ENCODE assay signal across 12 mouse cellular contexts in genomic region chr12:102319150-102319549, GRCm38 (mm10). TPM values are rescaled to one million over a fixed set of nuclear protein-coding genes. Genes with fewer than 3 reads are reported as not detected.
A peak's percentile ranks its signal among the peaks of the same experiment; 100 is the strongest.
DNase-seq lines count a peak whose midpoint lies in the region; TF ChIP-seq lines count a peak whose summit lies in the region.
"Had no signal": no experiment of that assay in that cellular context is flagged by ENCODE, and none has a peak within 500 bp of the region (broad histone marks: within the 10 kb centered on the region; RNA-seq: fewer than 3 reads in every experiment).

No protein-coding gene starts in this region.

- TF ChIP-seq CTCF in lung, adult 2 months (IDR thresholded peaks at IDR 0.05; ENCODE audit: insufficient read depth, low read length), result no peak

- WGBS in lung, adult 2 months, result 22% methylated on average over 2 of the region's 2 CpGs

- peaks cover 14% of the 10 kb centered on the region for H3K4me1 ChIP-seq in lung, adult 2 months (ENCODE audit: control insufficient read depth, insufficient read depth, low read length)
- H3K4me1 ChIP-seq: neural tube, embryonic 12.5 days had no signal

- intact Hi-C loops in heart, postnatal 25 days (cut with DNase I), result loop anchor here (2.0 kb wide), 1 partner anchor 32 kb away; no protein-coding TSS in a partner anchor

- TF ChIP-seq POLR2A in lung, adult 2 months (IDR thresholded peaks at IDR 0.05; ENCODE audit: borderline replicate concordance, extremely low read depth, low read depth, low read length), result peak; percentile 17; the same call in 1 of the 2 replicates

- no peak overlapping the region for H3K4me3 ChIP-seq in lung, adult 2 months (replicated peaks; ENCODE audit: extremely low read depth, low read depth, low read length)
- H3K4me3 ChIP-seq: erythroblast, embryonic 14.5 days; layer of hippocampus, adult 2 months; neural tube, embryonic 12.5 days had no signal

- peak; percentile 39 for DNase-seq in adrenal gland, postnatal 10 days
- DNase-seq in adrenal gland, postnatal 4 days (ENCODE audit: low spot score in 2 of 2), result no peak
- no peak for DNase-seq in lung, adult 2 months
- DNase-seq in lung, postnatal 10 days, result no peak
- peak; percentile 42 for DNase-seq in heart, postnatal 25 days (ENCODE audit: low spot score)
- DNase-seq in lung, postnatal 36 days, result peak; percentile 68
- DNase-seq in urinary bladder, postnatal 4 days (ENCODE audit: low spot score in 2 of 2), result no peak
- DNase-seq in thymus, postnatal 25 days, result no peak
- DNase-seq: cerebellum, adult 11-12 months had no signal

RNA-seq across cellular contexts. Expression of gene Rin3, which starts 36.3 kb away (rescaled TPM):
- 10 to 100 TPM; 19.2 to 21.6 TPM for total RNA-seq in adrenal gland, postnatal 10 days (2021)
- total RNA-seq in adrenal gland, postnatal 4 days (2021), result 10 to 100 TPM; 16.7 to 19.8 TPM
- 40.9 and 41.5 TPM in 2 replicates for polyA plus RNA-seq in lung, adult 2 months (2012; rRNA removed)
- total RNA-seq in heart, postnatal 25 days (2021), result 10 to 100 TPM; 14.0 to 17.5 TPM

Comparison
In these comparisons a context has a peak if more than half of its experiments do, and no peak if none do; other contexts are left out.
1. DNase-seq: peak in adrenal gland, postnatal 10 days (single experiment), heart, postnatal 25 days (single experiment) and lung, postnatal 36 days (single experiment); none in adrenal gland, postnatal 4 days (0 of 2), lung, adult 2 months (single experiment), lung, postnatal 10 days (single experiment), urinary bladder, postnatal 4 days (0 of 2) and thymus, postnatal 25 days (single experiment).